Mouse (Mus musculus): ENCODE results near the gene Trem2. TPM values are rescaled to one million over a fixed set of nuclear protein-coding genes. Genes with fewer than 3 reads are reported as not detected.

Gene Trem2
- total and polyA plus RNA-seq, 3 experiments: not detected

DNA sequence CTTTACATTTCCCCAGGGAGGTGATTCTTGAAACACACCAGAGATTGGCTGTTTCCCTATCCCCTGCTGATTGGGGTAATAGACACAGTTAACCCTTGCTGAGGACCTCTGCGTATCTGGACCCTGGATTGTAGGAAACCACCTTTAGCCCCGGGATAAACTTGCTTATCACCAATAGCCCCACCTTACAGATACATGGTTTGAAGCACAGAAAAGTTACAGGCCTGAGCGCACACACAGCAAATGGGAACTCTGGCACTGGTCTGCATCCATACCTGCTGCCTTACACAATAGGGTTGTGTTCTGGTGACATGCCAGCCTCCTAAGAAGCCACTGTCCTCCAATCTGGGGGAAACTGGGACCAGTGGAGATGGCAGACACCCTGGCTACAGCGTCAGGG is 377 bp upstream of the Trem2 start:
- TF ChIP-seq USF2 (conservative IDR thresholded peaks at IDR 0.05; ENCODE audit: low read depth, low read length): no peak
- TF ChIP-seq USF1 (IDR thresholded peaks at IDR 0.05; ENCODE audit: low read depth, low read length): no peak
- TF ChIP-seq MAX (IDR thresholded peaks at IDR 0.05; ENCODE audit: low read length): no peak
- TF ChIP-seq ZMIZ1 (IDR thresholded peaks at IDR 0.05; ENCODE audit: low read depth, low read length): no peak
- no peak for TF ChIP-seq POLR2AphosphoS2 (IDR thresholded peaks at IDR 0.05; ENCODE audit: low read depth, low read length)
- no peak for TF ChIP-seq KAT2A (IDR thresholded peaks at IDR 0.05; ENCODE audit: insufficient replicate concordance, low read length)
- no peak for TF ChIP-seq EP300 (IDR thresholded peaks at IDR 0.05; ENCODE audit: low read length)
- no peak for TF ChIP-seq HCFC1 (IDR thresholded peaks at IDR 0.05; ENCODE audit: low read depth, low read length)
- TF ChIP-seq NELFE (IDR thresholded peaks at IDR 0.05; ENCODE audit: low read depth, low read length): no peak
- no peak for TF ChIP-seq SIN3A (IDR thresholded peaks at IDR 0.05; ENCODE audit: low read length)
- TF ChIP-seq RAD21 (IDR thresholded peaks at IDR 0.05; ENCODE audit: low read depth, low read length): no peak
- in situ Hi-C loops (cut with MboI; ENCODE audit: low pct_ligation_motif_present, low pct_unique_long_range_greater_than_20kb, low sequenced_read_pairs): no loop called here
- no peak overlapping the region for H3K4me3 ChIP-seq (replicated peaks in 1 of 3; ENCODE audit: low read depth in 2 of 3, low read length in 2 of 3, poor library complexity in 1 of 3)
- dilution Hi-C loops (cut with MboI; ENCODE audit: extremely low pct_ligation_motif_present, extremely low pct_unique_long_range_greater_than_20kb, low sequenced_read_pairs): no loop called here
- DNase-seq (ENCODE audit: extremely low read depth): no peak
- no peaks in the 10 kb centered on the region for H3K79me2 ChIP-seq (replicated peaks; ENCODE audit: control insufficient read depth, extremely low read depth, insufficient read depth, poor library complexity, severe bottlenecking)
- no peak overlapping the region for H3K4me2 ChIP-seq (ENCODE audit: insufficient read depth, low read depth, poor library complexity, severe bottlenecking)
- H3K27me3 ChIP-seq (replicated peaks): no peaks in the 10 kb centered on the region
- H3K9ac ChIP-seq (ENCODE audit: insufficient read depth, low read depth): no peak overlapping the region
- H3K36me3 ChIP-seq (replicated peaks in 1 of 2; ENCODE audit: control insufficient read depth in 1 of 2, insufficient read depth in 1 of 2, low read length in 1 of 2): no peaks in the 10 kb centered on the region
- no peaks in the 10 kb centered on the region for H3K9me3 ChIP-seq (replicated peaks; ENCODE audit: low read length)
- H3K27ac ChIP-seq (ENCODE audit: insufficient read depth, low read depth): no peak overlapping the region
- peaks cover 0 to 20% of the 10 kb centered on the region in 2 experiments; a peak in 2 of 4 replicates for H3K4me1 ChIP-seq (ENCODE audit: control insufficient read depth in 1 of 2, insufficient read depth in 2 of 2)

DNA sequence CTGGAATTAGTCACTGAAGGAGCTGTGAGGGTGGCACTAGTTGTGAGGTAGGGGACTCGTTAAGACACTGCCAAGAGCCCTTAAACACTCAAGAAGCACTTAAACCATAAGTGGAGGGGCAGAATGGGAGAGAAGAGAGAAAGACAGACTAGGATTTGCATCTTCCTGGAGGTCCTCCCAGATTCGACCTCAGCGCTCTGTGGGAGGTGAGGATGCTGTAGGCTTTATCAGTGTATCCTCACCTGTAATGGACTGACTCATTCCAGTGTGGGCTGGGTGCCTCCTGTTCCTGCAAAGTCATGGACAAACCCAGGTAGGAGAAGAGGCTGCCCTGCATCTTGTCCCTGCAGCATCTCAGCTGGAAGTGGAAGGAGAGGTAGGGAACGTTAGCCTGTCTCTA is 633 bp downstream of the Trem2 start:
- H3K79me2 ChIP-seq (replicated peaks; ENCODE audit: control insufficient read depth, extremely low read depth, insufficient read depth, poor library complexity, severe bottlenecking): no peaks in the 10 kb centered on the region
- in situ Hi-C loops (cut with MboI; ENCODE audit: low pct_ligation_motif_present, low pct_unique_long_range_greater_than_20kb, low sequenced_read_pairs): no loop called here

More for the DNA sequence above, 633 bp downstream of the Trem2 start:
- Histone ChIP-seq H3K9me3 (replicated peaks; ENCODE audit: low read length) (no peaks in the 10 kb centered on the region), H3K27ac (ENCODE audit: insufficient read depth, low read depth) (no peak overlapping the region), H3K4me2 (ENCODE audit: insufficient read depth, low read depth, poor library complexity, severe bottlenecking) (no peak overlapping the region), H3K4me3 (replicated peaks in 1 of 3; ENCODE audit: low read depth in 2 of 3, low read length in 2 of 3, poor library complexity in 1 of 3) (no peak overlapping the region), H3K36me3 (replicated peaks in 1 of 2; ENCODE audit: control insufficient read depth in 1 of 2, insufficient read depth in 1 of 2, low read length in 1 of 2) (no peaks in the 10 kb centered on the region), H3K27me3 (replicated peaks) (peaks cover 2% of the 10 kb centered on the region), H3K9ac (ENCODE audit: insufficient read depth, low read depth) (no peak overlapping the region), H3K4me1 (ENCODE audit: control insufficient read depth in 1 of 2, insufficient read depth in 2 of 2) (peaks cover 0 to 20% of the 10 kb centered on the region in 2 experiments; a peak in 2 of 4 replicates)
- TF ChIP-seq PAX5 (IDR thresholded peaks at IDR 0.05; ENCODE audit: low read length) (no peak), HCFC1 (IDR thresholded peaks at IDR 0.05; ENCODE audit: low read depth, low read length) (no peak), USF1 (IDR thresholded peaks at IDR 0.05; ENCODE audit: low read depth, low read length) (no peak), ZC3H11A (IDR thresholded peaks at IDR 0.05; ENCODE audit: low read depth, low read length) (no peak), ZMIZ1 (IDR thresholded peaks at IDR 0.05; ENCODE audit: low read depth, low read length) (no peak), MEF2A (IDR thresholded peaks at IDR 0.05; ENCODE audit: borderline replicate concordance, low read depth, low read length) (no peak), EP300 (IDR thresholded peaks at IDR 0.05; ENCODE audit: low read length) (no peak), ETS1 (conservative IDR thresholded peaks at IDR 0.05; ENCODE audit: low read depth, low read length) (no peak), MYC (IDR thresholded peaks at IDR 0.05; ENCODE audit: low read depth, low read length) (no peak), JUN (IDR thresholded peaks at IDR 0.05; ENCODE audit: insufficient read depth, low read depth, low read length) (no peak), RCOR1 (conservative IDR thresholded peaks at IDR 0.05; ENCODE audit: low read depth, low read length) (no peak)
- DNase-seq (ENCODE audit: extremely low read depth): no peak
- dilution Hi-C loops (cut with MboI; ENCODE audit: extremely low pct_ligation_motif_present, extremely low pct_unique_long_range_greater_than_20kb, low sequenced_read_pairs): no loop called here

All from CH12.LX (cell line).